Mouse (Mus musculus) heart, embryonic 14.5 days (tissue): ENCODE data around the gene Pla2g4a. TPM values are rescaled to one million over a fixed set of nuclear protein-coding genes. Genes with fewer than 3 reads are reported as not detected.

ENCODE experiments used
- ATAC-seq: fragments of 200-750 bp; cut with Nextera tagmentation; 2 replicates; pipeline ENCODE4 v1.8.0; 2017; ENCODE audit warnings: low read depth, moderate TSS enrichment; ENCODE audit not compliant: insufficient number of reproducible peaks, insufficient read depth, low FRiP score
- H3K27ac ChIP-seq, 2 experiments: fragments of 200-500 bp in 1 of 2; fragments of 300-500 bp in 1 of 2; sonication (generic) in 1 of 2; replicated peaks in 1 of 2; 2 replicates each; pipeline ENCODE4 v1.5.1; 2012 to 2014; ENCODE audit warnings: low read depth in 2 of 2, low read length in 2 of 2, control low read depth in 1 of 2, mild to moderate bottlenecking in 1 of 2, mixed read lengths in 1 of 2; ENCODE audit not compliant: control insufficient read depth in 1 of 2, insufficient read depth in 1 of 2
- H3K27me3 ChIP-seq: fragments of 300-500 bp; sonication (generic); 2 replicates; pipeline ENCODE4 v1.6.1; 2014; ENCODE audit warnings: mild to moderate bottlenecking, low read length, control low read depth; ENCODE audit not compliant: control insufficient read depth, insufficient read depth
- H3K36me3 ChIP-seq: fragments of 300-500 bp; sonication (generic); 2 replicates; pipeline ENCODE4 v1.6.1; 2014; ENCODE audit warnings: mild to moderate bottlenecking, control low read depth, low read length, mixed read lengths; ENCODE audit not compliant: control insufficient read depth, insufficient read depth
- H3K4me1 ChIP-seq, 2 experiments: fragments of 200-500 bp in 1 of 2; fragments of 300-500 bp in 1 of 2; sonication (generic) in 1 of 2; 2 replicates each; pipeline ENCODE4 v1.6.1; 2012 to 2014; ENCODE audit warnings: low read length in 2 of 2, control low read depth in 1 of 2, mixed read lengths in 1 of 2; ENCODE audit not compliant: control insufficient read depth in 2 of 2, insufficient read depth in 2 of 2
- H3K4me2 ChIP-seq: fragments of 300-500 bp; sonication (generic); 2 replicates; pipeline ENCODE4 v1.6.1; 2014; ENCODE audit warnings: mild to moderate bottlenecking, low read length
- H3K4me3 ChIP-seq, 2 experiments: fragments of 200-500 bp in 1 of 2; fragments of 300-500 bp in 1 of 2; sonication (generic) in 1 of 2; 2 replicates each; pipeline ENCODE4 v1.5.1; 2012 to 2014; ENCODE audit warnings: low read length in 2 of 2, mild to moderate bottlenecking in 2 of 2, control low read depth in 1 of 2, low read depth in 1 of 2, moderate library complexity in 1 of 2; ENCODE audit not compliant: control insufficient read depth in 1 of 2, insufficient read depth in 1 of 2
- H3K9ac ChIP-seq: fragments of 300-500 bp; sonication (generic); 2 replicates; pipeline ENCODE4 v1.6.1; 2014; ENCODE audit warnings: mild to moderate bottlenecking, low read length
- H3K9me3 ChIP-seq: fragments of 300-500 bp; sonication (generic); 2 replicates; pipeline ENCODE4 v1.6.1; 2016; ENCODE audit warnings: low read length, control low read depth; ENCODE audit not compliant: control insufficient read depth
- WGBS: fragments of 180-500 bp; shearing (Covaris S2); extraction: QIAGEN DNeasy Blood & Tissue Kit; methylation state at CpG from one replicate; pipeline ENCODE4 v1.1.7; 2014; 5-methylcytosine and 5-hydroxymethylcytosine counted together
- polyA plus RNA-seq: library from polyadenylated mRNA; unstranded; fragments of >200 nt; fragmentation: Nextera tagmentation; extraction: Ambion mirVana; gene quantifications from 2 replicates; pipeline ENCODE4 v1.2.1, GENCODE M21; 2014

The Pla2g4a gene
- polyA plus RNA-seq, 1 experiment from 2014 or later = 4.8 TPM

DNA sequence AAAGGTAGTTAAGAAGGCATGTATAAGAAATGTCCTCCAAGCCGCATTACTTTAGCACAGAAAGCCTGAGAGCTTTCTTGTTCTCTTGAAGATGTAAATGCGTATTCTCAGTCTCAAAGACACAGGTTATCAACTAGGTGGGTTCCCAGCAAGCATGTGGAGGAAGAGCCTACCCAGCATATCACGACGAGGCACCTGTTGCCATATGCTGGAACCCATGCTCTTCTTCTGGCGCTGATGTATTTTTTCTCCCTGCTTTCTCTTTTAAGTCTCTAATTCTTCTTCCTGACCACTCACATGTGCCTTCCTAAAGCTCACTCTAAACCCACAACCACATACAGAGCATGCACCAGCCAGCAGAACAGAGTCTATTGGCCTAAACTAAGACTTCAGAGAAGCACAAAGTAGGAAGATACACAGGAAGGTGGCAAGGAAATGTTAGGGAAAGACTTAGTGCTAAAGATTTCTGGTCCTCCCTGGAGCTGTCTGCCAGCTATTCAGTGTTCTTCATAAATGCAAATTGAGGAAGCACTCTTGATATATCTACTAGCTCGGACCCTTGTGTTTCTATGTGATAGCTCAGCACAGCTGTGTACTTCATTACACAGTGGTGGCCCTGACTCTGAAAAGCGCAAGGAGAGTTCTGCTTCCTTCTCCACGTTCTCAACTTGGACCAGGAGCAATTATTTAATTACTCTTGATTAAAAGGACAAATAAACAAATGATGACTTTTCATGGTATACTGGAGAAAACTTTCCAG is 12.8 kb downstream of the Pla2g4a start:
- 85% methylated on average over 8 of the region's 8 CpGs for whole genome bisulfite sequencing
- ATAC-seq = no peak
- Histone ChIP-seq H3K36me3 (no peaks in the 10 kb centered on the region), H3K4me2 (no peak overlapping the region), H3K4me1 (no peaks in the 10 kb centered on the region), H3K4me3 (no peak overlapping the region), H3K9me3 (no peaks in the 10 kb centered on the region), H3K27me3 (no peaks in the 10 kb centered on the region), H3K27ac (no peak overlapping the region), H3K9ac (no peak overlapping the region)

DNA sequence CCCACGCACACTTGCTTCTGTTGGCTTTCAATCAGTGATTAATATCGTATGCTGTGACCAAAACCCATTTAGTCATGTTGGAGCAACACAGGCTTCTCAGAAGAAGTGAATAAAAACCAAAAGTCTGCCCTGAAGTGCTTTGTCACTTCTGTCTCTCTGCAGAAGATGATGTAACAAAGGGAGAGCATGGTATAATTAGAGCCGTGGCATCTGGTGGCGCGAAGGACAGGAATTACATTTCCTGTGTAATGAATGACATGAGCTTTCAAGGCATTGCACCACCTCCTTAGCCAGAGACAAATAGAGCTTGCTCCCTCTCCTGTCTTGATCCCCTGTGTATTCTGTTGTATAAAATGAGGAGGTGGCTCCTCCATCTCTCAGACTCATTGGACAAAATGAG is 14.1 kb downstream of the Pla2g4a start:
- Histone ChIP-seq H3K9ac (no peak overlapping the region), H3K27ac (no peak overlapping the region), H3K27me3 (no peaks in the 10 kb centered on the region), H3K4me3 (no peak overlapping the region), H3K4me1 (no peaks in the 10 kb centered on the region), H3K36me3 (no peaks in the 10 kb centered on the region), H3K4me2 (no peak overlapping the region), H3K9me3 (no peaks in the 10 kb centered on the region)
- ATAC-seq = no peak
- 57% methylated on average over 5 of the region's 5 CpGs for WGBS

DNA sequence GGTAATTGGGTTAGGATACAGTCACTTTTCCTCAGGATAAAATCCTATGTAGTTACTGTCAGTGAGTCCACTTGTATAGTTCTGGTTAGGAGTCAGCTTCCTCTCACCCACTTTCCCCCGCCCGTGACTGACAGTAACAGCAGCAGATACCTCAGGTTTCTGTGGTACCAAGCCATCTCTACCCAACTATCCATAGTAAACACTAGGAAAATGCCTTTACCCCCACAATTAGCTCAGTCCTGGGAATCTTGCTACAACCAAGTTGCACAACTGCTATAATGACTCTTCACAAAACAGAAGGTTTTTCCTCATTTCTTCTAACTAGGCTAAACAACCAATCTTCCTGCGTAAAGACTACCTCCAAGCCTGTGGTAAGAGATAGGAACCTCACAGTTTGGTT is 14.7 kb downstream of the Pla2g4a start:
- H3K4me1 ChIP-seq = no peaks in the 10 kb centered on the region
- no peaks in the 10 kb centered on the region for H3K36me3 ChIP-seq
- H3K27ac ChIP-seq = no peak overlapping the region
- H3K9me3 ChIP-seq = no peaks in the 10 kb centered on the region
- 82% methylated on average over 3 of the region's 3 CpGs for WGBS
- ATAC-seq = no peak
- no peak overlapping the region for H3K4me3 ChIP-seq
- no peaks in the 10 kb centered on the region for H3K27me3 ChIP-seq
- no peak overlapping the region for H3K9ac ChIP-seq
- no peak overlapping the region for H3K4me2 ChIP-seq

DNA sequence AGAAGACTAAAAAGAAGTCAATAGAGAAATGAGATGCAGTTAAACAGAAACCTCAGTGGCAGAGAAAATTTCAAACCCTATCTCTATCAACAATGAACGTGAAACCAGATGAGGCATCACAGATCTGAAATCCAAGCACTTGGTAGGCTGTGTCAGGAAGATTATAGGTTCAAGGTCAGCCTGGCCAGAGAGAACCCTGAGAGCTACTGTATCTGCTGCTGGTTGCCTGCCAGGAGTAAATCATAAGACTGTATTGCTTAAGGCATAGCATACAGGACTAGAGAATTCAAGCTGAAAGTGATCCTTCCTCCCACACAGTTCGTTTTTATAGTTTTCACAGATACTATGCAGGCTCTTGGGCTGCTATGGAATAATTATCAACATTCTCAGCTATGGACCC is 17.5 kb downstream of the Pla2g4a start:
- Histone ChIP-seq H3K27me3 (no peaks in the 10 kb centered on the region), H3K36me3 (no peaks in the 10 kb centered on the region), H3K4me3 (no peak overlapping the region), H3K9ac (no peak overlapping the region), H3K9me3 (no peaks in the 10 kb centered on the region), H3K4me1 (no peaks in the 10 kb centered on the region), H3K4me2 (no peak overlapping the region), H3K27ac (no peak overlapping the region)
- ATAC-seq = no peak
- WGBS = 51% methylated on average over 2 of the region's 2 CpGs

DNA sequence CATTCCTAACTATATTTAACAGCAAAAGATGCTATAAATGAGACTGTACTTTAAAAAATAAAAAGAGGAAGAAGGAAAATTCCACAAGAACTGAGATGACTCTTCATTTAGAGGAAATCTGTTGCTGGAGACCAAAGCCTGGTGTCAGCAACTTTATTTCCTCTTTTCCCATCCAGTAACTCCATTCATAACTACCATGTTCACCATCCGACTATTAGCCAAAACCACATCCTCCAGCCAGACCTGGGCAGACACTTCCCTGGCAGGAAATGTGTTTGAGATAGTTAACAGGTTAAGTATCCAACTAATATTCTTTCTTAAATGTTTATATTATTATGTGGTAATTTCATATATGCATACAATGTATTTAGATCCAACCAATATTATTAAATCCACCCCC is 20.8 kb downstream of the Pla2g4a start:
- Histone ChIP-seq H3K27ac (no peak overlapping the region), H3K36me3 (no peaks in the 10 kb centered on the region), H3K9me3 (no peaks in the 10 kb centered on the region), H3K4me3 (no peak overlapping the region), H3K27me3 (no peaks in the 10 kb centered on the region), H3K9ac (no peak overlapping the region), H3K4me1 (no peaks in the 10 kb centered on the region), H3K4me2 (no peak overlapping the region)
- WGBS = 67% methylated on average over 1 of the region's 1 CpGs
- ATAC-seq = no peak

DNA sequence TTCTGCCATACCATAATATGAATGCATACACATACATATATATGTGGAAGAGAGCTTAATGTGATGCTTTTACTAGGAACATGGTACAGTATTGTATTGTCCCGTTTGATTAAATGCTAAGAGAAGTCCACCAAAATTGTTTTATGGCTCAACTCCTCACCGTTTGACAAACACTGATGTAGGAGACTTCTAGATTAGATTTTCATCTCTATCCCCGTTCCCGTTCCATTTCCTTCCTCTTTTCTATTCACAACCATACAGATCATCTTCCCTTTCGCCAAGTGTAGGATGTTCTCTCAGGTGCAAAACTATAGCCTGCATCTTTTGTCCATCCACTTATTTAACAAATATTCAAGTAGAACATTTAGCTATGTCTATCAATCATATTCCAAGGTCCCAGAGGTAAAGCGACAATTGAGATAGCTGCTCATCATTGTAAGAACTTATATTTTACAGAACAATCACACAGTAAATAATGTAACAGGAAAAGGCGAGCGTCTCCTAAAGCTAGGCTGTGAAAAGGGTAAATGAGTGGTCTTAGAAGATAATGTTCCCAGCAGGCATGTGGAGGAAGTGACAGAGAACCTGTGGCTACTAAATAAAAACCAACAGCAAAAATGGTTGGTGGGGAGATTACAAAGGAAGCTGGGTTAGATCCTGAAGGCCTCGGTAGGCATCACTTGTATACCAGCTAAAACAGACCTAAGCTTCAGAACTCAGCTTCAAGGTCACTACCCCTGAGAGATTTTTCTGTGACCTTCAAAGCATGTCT is 21.6 kb downstream of the Pla2g4a start:
- no peak overlapping the region for H3K9ac ChIP-seq
- H3K9me3 ChIP-seq = no peaks in the 10 kb centered on the region
- H3K27me3 ChIP-seq = no peaks in the 10 kb centered on the region
- no peaks in the 10 kb centered on the region for H3K36me3 ChIP-seq
- ATAC-seq = no peak
- H3K4me1 ChIP-seq = no peaks in the 10 kb centered on the region
- H3K4me3 ChIP-seq = no peak overlapping the region
- 75% methylated on average over 9 of the region's 9 CpGs for WGBS
- no peak overlapping the region for H3K27ac ChIP-seq
- H3K4me2 ChIP-seq = no peak overlapping the region

DNA sequence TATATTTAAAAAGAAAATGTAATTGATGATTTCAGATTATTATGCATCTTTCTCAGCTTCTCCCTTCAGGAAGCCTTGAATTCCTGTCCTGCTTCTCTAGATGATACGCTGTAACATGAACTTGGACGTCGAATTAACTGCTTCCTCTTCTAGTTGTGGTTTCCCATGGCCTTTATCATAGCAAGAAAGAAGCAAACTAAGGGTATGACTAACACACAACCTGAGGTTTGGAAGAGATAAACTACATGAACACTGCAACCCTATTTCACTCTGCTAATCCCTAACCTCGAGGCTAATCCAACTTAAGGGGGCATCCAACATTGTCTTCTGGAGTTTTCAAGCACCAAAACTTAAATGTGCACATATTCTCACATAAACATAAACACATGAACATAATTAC is 23.3 kb downstream of the Pla2g4a start:
- no peak overlapping the region for H3K9ac ChIP-seq
- H3K36me3 ChIP-seq = no peaks in the 10 kb centered on the region
- H3K4me1 ChIP-seq = no peaks in the 10 kb centered on the region
- no peak overlapping the region for H3K4me3 ChIP-seq
- H3K4me2 ChIP-seq = no peak overlapping the region
- no peak overlapping the region for H3K27ac ChIP-seq
- 65% methylated on average over 4 of the region's 4 CpGs for WGBS
- ATAC-seq = no peak
- H3K27me3 ChIP-seq = no peaks in the 10 kb centered on the region
- no peaks in the 10 kb centered on the region for H3K9me3 ChIP-seq
